Mouse (Mus musculus) heart, adult 11 months (tissue): ENCODE results near the gene Rab5c.

Experiments used
- DNase-seq: peaks from one replicate; pipeline ENCODE4 v3.0.0; 2022

The Rab5c gene

DNA sequence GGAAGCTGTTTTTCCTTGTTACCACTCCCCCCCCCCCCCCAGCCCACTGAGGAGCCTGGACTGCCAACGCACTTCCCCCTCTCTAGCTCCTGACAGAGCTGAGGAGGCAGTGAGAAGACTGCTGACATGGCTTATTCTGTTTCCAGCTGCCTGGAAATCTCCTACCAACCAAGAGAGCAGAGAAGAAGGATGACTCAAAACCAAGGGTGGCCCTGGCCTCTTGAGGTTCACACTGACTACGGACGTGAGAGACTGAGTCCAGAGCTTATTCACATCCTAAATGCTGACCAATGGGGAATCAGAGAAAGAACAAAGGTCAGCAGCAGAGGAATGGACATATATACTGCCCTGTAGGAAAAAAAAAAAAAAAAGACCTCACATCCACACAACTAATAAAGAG is 18.7 kb downstream of the Rab5c start:
- peak; percentile 96 for DNase-seq

DNA sequence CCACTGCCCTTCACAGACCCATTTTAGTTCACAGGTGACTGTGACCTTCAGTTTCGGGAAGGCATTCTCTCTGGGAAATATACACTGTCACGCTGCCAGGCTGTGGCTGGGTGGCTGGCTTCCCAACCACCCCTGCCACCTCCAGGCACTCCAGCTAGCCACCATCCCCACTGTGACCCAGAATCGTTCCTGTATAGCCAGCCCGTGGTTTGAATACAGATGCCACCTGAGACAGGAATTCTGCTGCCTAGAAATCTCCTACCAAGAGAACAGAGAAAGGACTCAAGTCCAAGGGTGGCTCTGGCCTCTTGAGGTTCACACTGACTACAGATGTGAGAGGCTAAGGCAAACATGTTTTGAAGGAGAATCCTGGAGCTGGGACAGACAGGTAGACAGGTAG is 19.1 kb downstream of the Rab5c start:
- peak; percentile 94 for DNase-seq

DNA sequence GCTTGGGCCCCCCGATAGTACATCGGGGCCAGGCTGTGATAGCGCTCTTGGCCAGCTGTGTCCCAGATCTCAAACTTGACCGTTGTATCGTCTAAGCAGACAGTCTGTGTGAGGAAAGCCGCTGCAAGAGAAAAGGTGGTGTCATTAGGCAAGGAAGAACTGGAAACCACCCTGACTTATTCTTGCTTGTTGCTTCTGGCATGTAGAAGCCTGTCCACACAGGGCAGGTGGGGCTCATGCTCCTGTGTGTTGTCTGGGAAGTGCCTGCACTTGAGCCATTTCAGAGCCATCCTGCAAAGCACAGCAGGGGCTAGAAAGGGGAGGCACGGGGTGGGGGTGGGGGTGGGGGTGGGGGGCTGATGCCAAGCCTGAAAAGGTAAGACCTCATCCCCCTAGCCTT is 19.6 kb downstream of the Rab5c start:
- peak; percentile 88 for DNase-seq

DNA sequence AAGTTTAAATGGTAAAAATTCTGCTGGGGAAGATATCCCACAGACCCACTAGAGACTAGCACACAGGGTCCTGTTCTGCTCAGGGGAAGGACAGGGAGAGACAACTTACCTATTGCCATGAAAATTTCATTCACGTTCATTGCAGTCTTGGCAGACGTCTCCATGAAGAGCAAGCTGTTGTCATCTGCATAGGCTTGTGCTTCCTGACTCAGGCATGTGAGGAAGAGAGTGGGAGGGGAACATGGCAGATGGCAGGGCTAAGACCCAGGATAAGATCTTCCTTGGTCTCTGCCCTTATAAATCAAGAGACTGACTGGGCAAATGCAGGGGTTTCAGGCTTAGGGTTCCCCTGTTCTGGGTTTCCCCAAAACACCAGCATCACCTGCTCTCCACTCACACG is 21.4 kb downstream of the Rab5c start:
- peak; percentile 87 for DNase-seq

DNA sequence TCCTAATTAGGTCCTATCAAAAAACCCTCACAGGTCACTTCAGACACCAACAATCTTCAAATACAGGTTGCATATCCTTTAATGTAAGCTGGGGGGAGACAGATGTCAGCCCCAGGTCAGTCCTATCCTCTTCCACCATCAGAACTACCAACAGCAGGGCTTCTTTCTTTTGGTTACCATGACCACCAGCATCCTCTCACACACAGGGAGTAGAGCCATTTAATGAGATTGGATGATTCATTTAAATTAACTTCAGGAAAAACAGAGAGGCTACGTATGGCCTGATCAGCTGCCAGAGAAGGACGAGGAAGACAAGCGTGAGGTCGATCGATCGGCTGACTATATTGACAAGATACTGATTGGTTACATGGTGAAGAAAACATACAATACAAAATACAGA is 23.1 kb downstream of the Rab5c start:
- no peak for DNase-seq

DNA sequence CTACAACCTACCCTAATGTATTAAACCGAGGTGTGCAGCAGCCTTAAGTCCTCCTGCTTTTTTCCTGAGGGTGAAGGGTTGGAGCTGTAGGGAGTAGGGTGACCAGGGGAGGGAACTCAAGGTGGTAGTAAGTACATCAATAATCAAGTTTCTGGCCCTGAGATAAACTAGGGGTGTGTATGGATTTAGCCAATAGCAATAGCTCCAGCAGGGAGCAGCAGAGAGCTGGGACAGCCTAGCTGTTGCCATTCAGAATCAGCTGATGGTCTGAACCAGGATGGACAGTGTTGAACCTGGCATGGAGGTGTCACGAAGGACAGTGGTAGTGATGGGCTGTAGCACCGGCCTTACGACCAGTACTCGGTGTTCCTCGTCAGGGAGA is 23.5 kb downstream of the Rab5c start:
- DNase-seq = no peak

DNA sequence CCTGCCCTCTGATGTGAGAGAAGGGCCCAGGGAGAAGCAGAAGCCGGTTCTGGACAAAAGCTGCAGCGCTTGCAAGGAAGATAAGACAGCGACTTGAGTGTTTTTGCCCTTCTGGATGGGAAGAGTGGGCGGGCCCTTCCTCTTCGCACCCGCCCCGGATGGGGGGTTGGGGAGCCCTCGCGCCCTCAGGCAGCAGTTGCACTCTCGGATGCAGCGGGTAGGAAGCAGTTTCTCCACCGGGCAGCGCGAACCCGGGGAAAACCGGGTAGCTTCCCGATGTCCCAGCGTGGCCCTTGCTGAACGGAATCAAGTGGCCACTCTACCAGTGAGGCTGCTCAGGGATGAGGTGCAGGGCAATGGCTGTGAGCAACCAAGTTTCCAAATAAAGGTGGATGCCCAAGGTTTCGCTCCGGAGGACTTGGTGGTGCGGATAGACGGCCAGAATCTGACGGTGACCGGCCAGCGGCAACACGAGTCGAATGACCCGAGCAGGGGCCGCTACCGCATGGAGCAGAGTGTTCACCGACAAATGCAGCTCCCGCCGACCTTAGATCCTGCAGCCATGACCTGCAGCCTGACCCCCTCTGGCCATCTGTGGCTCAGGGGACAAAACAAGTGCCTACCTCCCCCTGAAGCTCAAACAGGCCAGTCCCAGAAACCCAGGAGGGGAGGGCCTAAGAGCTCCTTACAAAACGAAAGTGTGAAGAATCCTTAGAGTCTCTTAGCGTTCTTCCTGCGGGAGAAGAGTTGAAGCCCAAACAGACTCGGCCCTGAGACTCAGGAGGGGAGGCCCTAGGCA is 24.1 kb downstream of the Rab5c start, which contains the start of gene Hspb9:
Gene Hspb9, plus strand, starts transcription at position 116 of the 799 bp plus-strand sequence.
- DNase-seq = peak; percentile 99

DNA sequence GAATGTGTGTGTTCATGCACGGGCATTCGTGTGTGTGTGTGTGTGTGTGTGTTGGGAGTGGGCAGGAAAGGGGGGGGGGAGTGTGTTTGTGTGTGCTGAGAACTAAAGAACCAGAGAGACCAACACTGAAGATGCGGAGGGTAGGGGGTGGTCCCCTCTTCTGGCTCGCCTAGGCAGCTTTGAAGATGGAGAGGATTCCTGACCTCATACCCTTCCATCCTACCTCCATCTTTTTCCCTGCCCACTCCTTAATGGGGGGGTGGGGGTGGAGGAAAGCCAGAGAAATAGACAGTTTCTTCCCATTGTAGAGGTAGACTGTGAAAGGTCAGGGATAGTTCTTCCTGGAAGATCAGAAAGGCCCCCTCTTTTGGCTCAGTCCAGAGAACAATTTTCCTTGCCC is 24.8 kb downstream of the Rab5c start:
- peak; percentile 92 for DNase-seq

DNA sequence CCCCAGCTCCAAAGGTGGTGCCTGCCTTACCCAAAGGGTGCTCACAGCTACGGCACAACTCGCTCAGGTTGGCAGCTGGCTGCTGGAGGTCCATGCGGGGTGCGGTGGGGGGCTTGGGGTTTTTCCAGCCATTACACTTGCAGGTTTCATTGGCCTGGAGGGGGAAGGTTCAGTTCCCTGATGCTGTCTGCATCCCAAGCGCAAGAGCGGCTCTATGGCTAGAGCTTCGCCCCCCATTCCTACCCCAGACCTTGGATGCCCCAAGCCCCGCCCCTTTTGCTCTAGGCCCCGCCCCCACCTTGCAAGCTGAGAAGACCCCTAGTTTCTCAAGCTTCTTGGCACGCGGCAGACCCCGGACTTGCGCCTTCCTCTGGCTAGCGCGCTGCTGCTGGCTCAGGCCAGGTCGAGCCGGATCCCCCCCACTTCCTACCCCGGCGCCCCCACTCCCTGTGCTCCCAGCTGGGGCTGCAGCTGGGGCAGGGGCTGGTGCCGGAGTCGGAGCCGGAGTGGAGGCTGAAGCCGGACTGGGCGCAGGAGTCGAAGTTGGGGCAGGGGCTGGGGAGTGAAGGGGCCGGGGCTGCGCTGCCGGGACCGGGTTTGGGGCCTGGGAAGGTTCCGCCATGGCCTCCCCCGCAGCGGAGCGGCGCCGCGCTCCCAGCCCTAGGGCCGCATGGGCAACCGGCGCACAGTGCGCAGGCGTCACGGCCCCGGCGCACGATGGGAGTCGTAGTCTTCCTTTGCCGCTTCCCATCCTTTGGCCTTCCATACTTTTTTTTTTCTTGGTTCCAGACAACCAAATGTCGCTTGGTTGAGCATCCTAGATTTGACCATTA is 26.0 kb downstream of the Rab5c start, which contains the start of gene Kat2a:
Gene Kat2a, minus strand, starts transcription at position 683 of the 833 bp plus-strand sequence.
- peak; percentile 99 for DNase-seq

DNA sequence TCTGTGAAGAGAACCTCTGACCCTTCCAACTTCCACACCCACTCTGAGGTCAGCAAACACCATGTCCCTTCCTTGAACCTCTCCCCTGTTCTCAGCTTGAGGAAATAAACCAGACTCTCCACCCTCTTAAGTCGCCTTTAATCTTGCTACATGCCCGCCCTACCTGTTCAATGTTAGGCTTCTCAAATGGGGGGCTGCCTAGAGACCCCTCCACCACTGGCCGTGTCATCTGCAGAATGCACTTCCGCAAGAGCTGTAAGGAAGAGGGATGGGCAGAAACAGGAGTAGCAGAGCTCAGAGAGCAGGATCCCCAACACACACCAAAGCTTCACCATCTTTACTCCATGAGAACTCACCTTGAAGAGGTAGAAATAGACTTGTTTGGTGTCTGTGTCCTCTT is 27.0 kb downstream of the Rab5c start:
- DNase-seq = peak; percentile 91

DNA sequence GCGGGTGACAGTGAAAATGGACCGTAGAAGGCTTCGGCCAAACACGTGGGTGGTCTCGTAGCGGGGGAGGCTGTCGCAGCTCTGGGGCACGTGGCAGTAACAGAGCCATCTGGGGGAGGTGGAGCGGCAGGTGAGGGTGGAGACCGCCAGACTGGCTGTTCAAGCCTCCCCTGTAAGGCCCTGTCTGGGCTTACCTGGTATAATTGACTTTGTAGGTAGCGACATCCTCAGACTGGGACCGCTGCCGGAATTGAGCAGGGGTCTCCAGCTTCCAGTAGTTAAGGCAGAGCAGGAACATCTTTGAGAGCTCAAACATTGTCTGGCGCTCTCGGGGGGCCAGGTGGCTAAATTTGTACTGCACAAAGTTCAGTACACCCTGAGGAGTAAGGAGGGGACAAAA is 27.5 kb downstream of the Rab5c start:
- DNase-seq = peak; percentile 92

DNA sequence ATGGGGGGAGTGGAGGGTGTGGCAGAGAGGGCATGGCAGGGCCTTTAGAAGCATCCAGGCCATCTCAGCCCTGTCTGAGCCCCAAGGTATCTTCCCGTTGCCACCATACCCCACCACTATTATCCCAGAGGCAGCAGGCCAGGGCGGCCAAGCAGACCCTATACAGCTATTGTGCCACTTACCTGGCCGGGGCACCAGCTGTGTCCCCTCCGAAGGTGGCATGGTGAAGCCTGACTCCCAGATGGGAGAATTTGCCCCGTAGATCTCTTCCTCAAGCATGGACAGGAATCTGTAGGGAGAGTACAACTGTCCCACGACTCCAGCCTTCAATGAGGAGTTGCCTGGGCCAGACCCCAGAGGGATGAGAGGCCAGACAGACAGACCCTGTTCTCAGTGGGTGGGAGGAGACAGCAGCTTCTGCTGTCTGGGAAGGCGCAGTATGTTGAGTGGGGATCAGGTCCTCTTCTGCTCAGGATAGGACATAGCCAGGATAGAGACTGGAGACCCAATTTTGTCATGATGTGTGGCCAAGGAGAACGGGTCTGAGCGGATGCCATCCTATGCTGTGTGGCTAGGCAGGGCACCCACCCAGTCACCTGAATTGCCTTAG is 28.7 kb downstream of the Rab5c start:
- DNase-seq = peak; percentile 91

DNA sequence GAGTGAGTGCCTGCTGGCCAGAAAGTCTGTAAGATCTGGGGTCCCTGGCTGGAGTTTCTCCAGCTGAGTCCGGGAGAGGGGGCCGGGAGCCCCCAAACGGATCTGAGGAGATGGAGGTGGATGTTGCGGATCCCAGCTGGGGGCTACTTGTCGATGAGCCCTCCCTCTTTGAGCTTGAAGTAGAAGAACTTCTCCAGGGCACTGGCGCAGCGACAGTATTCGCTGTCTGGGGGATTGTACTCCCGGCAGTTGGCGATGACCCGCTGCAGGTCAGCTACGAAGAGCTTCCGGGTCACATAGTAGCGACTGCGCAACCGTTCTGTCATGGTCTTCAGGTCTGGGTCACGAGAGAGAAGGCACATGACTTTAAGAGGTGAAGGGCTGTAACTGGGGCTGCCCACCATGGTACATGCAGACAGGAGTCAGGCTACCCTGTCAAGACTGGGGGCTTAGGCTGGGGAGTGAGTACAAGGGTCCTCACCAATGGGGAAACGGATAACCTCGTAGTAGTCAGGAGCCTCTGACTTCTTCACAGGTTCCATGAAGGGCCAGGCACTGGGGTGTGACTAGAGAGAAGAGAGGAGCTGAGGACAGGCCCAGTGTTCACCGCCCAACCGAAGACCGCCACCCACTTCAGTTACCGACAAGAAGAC is 32.8 kb downstream of the Rab5c start:
- peak; percentile 92 for DNase-seq

DNA sequence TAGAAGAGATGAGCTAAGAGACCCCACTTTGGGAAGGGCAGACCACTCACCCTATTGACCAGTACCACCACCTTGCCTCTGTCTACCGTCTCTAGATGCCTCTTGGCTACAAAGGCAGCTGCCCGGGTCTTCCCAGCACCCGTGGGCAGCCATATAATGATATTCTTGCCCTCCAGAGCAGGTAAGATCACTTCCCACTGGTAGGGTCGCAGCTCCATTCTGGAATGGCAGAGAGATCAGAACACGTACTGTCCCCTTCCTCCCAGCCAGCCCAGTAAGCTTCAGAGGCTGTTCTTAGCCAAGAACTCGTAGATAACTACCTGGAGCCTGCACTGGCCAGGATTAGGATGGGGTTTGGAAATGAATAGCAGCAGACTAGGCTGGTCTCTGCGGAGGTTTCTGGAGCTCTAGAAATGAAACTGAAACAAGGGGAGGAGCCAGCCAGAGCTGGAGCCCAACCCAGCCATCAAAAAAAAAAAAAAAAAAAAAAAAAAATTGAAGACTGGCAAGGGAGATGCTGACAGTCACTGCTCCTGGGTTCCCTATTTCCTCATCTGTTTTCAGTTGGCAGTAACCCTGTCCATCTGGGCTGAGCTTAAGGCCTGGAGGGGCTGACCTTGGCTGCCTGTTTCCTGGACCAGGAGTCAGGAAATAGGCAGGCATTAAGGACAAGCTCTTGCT is 34.0 kb downstream of the Rab5c start, which contains the start of gene Dhx58:
Gene Dhx58, minus strand, starts transcription at position 421 of the 681 bp plus-strand sequence.
- DNase-seq = peak; percentile 97

DNA sequence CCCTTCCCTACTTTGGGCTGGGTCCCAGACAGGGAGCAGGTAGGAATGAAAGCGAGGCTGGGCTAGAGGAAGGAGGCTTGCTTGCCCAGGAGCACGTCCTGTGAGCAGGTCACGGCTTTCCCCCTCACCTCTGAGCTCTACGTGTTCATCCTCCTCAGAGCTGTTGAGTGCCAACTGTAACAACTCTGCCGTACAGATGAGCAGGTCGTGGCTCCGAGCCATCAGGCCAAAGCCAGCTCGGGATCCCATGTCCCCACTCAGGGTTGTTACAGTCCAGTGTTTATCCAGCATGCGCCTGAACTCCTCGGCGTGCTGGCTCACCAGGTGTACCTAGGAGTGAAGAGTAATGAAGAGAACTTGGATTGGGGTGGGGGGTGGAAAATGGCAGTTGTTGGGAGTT is 34.6 kb downstream of the Rab5c start:
- peak; percentile 92 for DNase-seq

DNA sequence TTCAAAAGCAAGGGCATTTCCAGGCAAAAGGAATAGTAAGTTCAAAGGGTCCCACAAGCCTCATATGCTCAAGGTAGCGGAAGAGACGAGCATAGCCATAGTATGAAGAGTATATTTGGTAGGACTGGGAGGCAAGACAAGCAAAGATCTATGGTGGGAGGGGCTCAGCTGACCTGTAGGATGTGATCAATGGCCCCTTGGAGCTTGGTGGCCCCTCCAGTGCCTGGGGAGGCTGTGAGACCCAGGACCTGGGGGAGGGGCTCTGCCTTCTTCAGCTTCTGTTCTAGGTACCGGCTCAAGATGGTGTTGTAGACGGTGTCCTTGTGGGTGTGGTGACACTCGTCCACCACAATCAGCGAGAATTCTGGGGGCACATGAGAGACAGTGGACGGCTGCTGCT is 35.1 kb downstream of the Rab5c start:
- DNase-seq = peak; percentile 90

DNA sequence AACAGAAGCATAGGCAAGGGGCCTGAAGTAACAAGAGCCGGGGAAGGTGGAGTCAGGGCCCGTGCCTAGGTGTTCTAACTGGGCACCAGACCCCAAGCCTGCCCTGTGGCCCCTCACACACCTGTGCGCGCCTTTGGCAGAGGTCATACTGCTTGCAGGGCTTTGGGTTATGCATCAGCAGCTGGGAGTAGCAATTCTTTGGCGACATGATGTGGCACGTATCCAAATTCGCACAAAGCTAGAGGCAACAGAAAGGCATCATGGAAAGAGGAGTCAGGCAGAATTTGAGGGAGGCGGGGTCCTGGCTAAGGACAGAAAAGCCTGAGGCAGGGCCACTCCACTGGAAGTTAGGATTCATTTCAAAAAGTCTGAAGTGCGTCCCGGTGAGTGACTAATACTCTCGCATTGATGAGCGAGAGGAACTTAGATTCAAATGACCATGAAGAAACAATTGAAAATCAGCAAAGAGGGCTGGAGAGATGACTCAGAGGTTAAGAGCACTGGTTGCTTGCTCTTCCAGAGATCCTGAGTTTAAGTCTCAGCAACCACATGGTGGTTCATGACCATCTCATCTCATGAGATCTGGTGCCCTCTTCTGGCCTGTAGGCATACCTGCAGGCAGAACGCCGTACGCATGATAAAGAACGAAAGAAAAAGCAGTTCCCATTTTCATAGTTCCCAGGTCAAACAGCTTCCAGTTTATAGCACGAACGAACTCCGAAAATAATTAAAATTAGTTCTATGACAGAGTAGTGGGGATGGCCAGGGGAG is 35.7 kb downstream of the Rab5c start:
- DNase-seq = peak; percentile 96

DNA sequence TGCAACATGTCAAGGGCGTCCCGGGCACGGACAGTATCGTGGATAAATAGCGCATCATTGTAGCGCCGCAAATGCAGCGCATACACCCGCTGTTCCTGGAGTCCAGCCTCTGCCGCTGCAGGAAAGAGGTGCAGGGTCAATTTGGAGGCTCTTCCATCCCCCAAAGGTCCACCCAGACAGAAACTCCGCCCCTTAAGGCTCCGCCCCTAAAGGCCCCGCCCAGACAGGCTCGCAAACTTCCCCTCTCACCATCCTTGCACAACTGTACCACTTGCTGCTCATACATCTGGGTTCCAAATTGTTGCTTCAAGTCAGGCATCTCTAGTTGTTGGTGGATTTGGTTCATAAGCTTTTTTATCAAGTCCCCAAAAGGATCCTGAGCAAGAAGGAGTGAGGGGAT is 36.7 kb downstream of the Rab5c start:
- peak; percentile 97 for DNase-seq

DNA sequence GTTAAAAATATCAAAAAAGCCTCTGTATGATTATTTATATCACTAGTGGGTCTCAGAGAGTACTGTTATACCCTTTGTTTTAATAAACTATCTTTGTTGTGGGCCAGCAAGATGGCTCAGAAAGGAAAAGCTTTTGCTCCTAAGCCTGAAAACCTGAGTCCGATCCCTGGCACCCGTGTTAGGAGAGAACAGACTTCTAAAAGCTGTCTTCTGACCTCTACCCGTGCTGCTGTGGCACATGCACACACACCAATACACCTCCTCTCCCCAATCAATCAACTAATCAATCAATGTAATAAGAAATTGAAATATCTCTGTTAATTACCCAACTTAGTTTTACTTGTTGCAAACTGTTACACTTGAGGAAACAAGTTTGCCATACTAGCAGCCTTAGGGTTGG is 37.3 kb downstream of the Rab5c start:
- DNase-seq = peak; percentile 84

DNA sequence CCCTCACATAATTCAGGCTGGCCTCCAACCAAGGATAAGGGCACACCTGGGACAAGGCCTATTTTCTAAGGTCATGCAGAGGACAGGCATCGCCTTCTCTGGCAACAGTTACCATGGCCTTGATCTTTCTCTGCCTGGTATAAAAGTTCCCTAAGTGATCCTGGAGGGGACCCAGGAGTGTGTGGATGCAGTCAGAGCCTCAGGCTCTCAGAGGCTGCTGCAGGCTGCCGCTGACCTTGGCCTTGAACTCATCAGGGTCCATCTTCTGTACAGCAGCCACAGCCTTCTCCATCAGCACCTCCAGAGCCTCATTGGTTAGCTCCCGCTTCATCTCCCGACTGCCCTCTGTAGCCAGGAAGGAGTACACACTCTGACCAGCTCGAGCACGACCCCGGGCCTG is 40.1 kb downstream of the Rab5c start:
- peak; percentile 86 for DNase-seq

DNA sequence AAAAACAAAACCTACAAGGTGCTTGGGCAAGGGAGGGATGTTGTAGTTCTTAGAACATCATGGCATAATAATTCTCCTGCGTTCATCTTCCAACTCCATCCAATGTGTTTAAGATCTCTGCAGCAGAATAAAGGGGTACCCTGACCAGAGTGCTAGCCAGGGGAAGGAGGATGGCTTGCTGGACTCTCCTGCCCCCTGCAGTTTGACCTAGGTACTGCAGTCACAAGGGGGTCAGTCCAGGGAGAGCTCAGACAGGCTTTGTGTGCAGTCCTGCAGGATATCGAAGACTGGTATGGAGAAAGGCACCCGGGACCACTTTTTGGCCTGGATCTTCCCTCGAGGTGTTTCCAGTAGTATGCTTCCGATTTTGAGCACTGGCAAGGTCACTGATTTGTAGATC is 43.1 kb downstream of the Rab5c start:
- DNase-seq = peak; percentile 97

DNA sequence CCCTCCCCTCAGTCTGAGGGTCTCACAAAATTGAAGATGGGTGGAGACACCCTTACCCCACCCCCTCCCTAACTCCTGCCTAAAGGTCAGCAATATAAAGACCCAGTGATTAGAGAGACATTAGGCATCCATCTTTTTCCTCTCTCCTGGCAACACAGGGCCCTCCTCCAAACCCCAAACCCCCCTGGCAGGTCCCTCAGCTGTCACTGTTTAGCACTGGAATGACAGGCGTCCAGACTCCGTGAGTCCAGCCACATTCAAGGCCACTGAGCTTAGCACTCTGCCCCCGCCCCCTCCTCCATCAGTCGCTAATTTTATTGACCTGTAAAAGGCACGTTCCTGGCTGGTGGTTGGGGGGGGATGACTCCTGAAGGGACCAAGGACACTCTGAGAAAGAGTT is 44.9 kb downstream of the Rab5c start:
- DNase-seq = no peak
